Mouse (Mus musculus): ENCODE measurements at regions not wholly inside any gene's neighbourhood (a gene's known extent, or its start where the extent isn't known, plus 50 kb on each side); places are given as distances from the start of the nearest gene placed in this dataset.

- Histone ChIP-seq H3K27me3 (replicated peaks; ENCODE audit: low read depth, poor library complexity, severe bottlenecking) (no peaks in the 10 kb centered on the region), H3K36me3 (replicated peaks) (no peaks in the 10 kb centered on the region), H3K4me3 (no peak overlapping the region), H3K27ac (replicated peaks) (no peak overlapping the region), H3K9me3 (no peaks in the 10 kb centered on the region), H3K4me1 (no peaks in the 10 kb centered on the region)
- no peak for DNase-seq (ENCODE audit: low spot score)
- 78% methylated on average over 2 of the region's 2 CpGs for WGBS
Measured at GRCm38 (mm10) chrX:82528640-82529351, 419.9 kb upstream of the Dmd start.

GRCm38 (mm10) chrX:82571616-82572015 lies 377.1 kb upstream of the Dmd start:
- no peaks in the 10 kb centered on the region for H3K4me1 ChIP-seq
- H3K27ac ChIP-seq (replicated peaks): no peak overlapping the region
- no peaks in the 10 kb centered on the region for H3K36me3 ChIP-seq (replicated peaks)
- H3K27me3 ChIP-seq (replicated peaks; ENCODE audit: low read depth, poor library complexity, severe bottlenecking): no peaks in the 10 kb centered on the region
- DNase-seq (ENCODE audit: low spot score): no peak
- 91% methylated on average over 1 of the region's 1 CpGs for WGBS
- H3K4me3 ChIP-seq: no peak overlapping the region
- no peaks in the 10 kb centered on the region for H3K9me3 ChIP-seq

- Histone ChIP-seq H3K27me3 (replicated peaks; ENCODE audit: low read depth, poor library complexity, severe bottlenecking) (no peaks in the 10 kb centered on the region), H3K27ac (replicated peaks) (no peak overlapping the region), H3K4me3 (no peak overlapping the region), H3K36me3 (replicated peaks) (no peaks in the 10 kb centered on the region), H3K9me3 (no peaks in the 10 kb centered on the region), H3K4me1 (no peaks in the 10 kb centered on the region)
- no peak for DNase-seq (ENCODE audit: low spot score)
- WGBS: 58% methylated on average over 2 of the region's 2 CpGs
Measured at GRCm38 (mm10) chrX:82613361-82613760, 335.3 kb upstream of the Dmd start.

GRCm38 (mm10) chrX:82650359-82650758 lies 298.3 kb upstream of the Dmd start:
- peak; percentile 8 for DNase-seq (ENCODE audit: low spot score)
- H3K27me3 ChIP-seq (replicated peaks; ENCODE audit: low read depth, poor library complexity, severe bottlenecking): no peaks in the 10 kb centered on the region

More at GRCm38 (mm10) chrX:82650359-82650758, 298.3 kb upstream of the Dmd start:
- WGBS: 75% methylated on average over 3 of the region's 3 CpGs
- peaks cover under 1% of the 10 kb centered on the region; the same call in 1 of the 2 replicates for H3K9me3 ChIP-seq
- no peak overlapping the region for H3K27ac ChIP-seq (replicated peaks)
- no peaks in the 10 kb centered on the region for H3K4me1 ChIP-seq
- no peak overlapping the region for H3K4me3 ChIP-seq
- no peaks in the 10 kb centered on the region for H3K36me3 ChIP-seq (replicated peaks)
